In genomic region chr14:8403310-8403709, GRCm38 (mm10) we compare ENCODE assay signal across 21 mouse cellular contexts. TPM values are rescaled to one million over a fixed set of nuclear protein-coding genes. Genes with fewer than 3 reads are reported as not detected.
"Had no signal": no experiment of that assay in that cellular context is flagged by ENCODE, and none has a peak within 500 bp of the region (broad histone marks: within the 10 kb centered on the region; RNA-seq: fewer than 3 reads in every experiment).

No protein-coding gene starts in this region.

- H3K4me2 ChIP-seq: lung, embryonic 15.5 days; midbrain, embryonic 11.5 days; midbrain, embryonic 13.5 days; midbrain, embryonic 15.5 days; neural tube, embryonic 13.5 days; neural tube, embryonic 15.5 days; stomach, embryonic 15.5 days had no signal

- H3K9ac ChIP-seq: liver, postnatal 0 days; lung, embryonic 15.5 days; midbrain, embryonic 13.5 days; midbrain, embryonic 15.5 days; neural tube, embryonic 13.5 days; neural tube, embryonic 15.5 days; stomach, embryonic 15.5 days had no signal

- DNase-seq: liver, postnatal 0 days; lung, adult 2 months; lung, postnatal 14 days; lung, postnatal 36 days; right cerebral cortex, postnatal 14 days; thymus, postnatal 14 days; thymus, postnatal 36 days had no signal

- H3K36me3 ChIP-seq: lung, embryonic 15.5 days; midbrain, embryonic 13.5 days; midbrain, embryonic 15.5 days; neural tube, embryonic 13.5 days; neural tube, embryonic 15.5 days; stomach, embryonic 15.5 days had no signal

- H3K4me3 ChIP-seq: lung, embryonic 15.5 days; megakaryocyte, embryonic 14.5 days; midbrain, embryonic 13.5 days; midbrain, embryonic 15.5 days; myocyte; neural tube, embryonic 13.5 days; neural tube, embryonic 15.5 days; stomach, embryonic 15.5 days had no signal

- ATAC-seq: liver, postnatal 0 days; lung, postnatal 0 days; midbrain, embryonic 13.5 days; midbrain, embryonic 15.5 days had no signal

- H3K27me3 ChIP-seq: lung, embryonic 15.5 days; megakaryocyte, embryonic 14.5 days; midbrain, embryonic 13.5 days; midbrain, embryonic 15.5 days; neural tube, embryonic 13.5 days; neural tube, embryonic 15.5 days; stomach, embryonic 15.5 days had no signal

- H3K9me3 ChIP-seq: lung, embryonic 15.5 days; megakaryocyte, embryonic 14.5 days; midbrain, embryonic 13.5 days; midbrain, embryonic 15.5 days; neural tube, embryonic 13.5 days; neural tube, embryonic 15.5 days; stomach, embryonic 15.5 days had no signal

- H3K4me1 ChIP-seq: lung, embryonic 15.5 days; megakaryocyte, embryonic 14.5 days; midbrain, embryonic 13.5 days; midbrain, embryonic 15.5 days; neural tube, embryonic 13.5 days; neural tube, embryonic 15.5 days; stomach, embryonic 15.5 days had no signal

- H3K27ac ChIP-seq: lung, embryonic 15.5 days; macrophage; midbrain, embryonic 13.5 days; midbrain, embryonic 15.5 days; neural tube, embryonic 13.5 days; neural tube, embryonic 15.5 days; stomach, embryonic 15.5 days; stomach, postnatal 0 days had no signal

RNA-seq across cellular contexts. Expression of gene Oit1, which starts 24.8 kb away (rescaled TPM):
- total RNA-seq: megakaryocyte progenitor cell, adult 5-6 weeks had no signal
- polyA plus RNA-seq: liver, postnatal 0 days; macrophage; midbrain, embryonic 11.5 days; midbrain, embryonic 13.5 days; midbrain, embryonic 15.5 days; myocyte; neural tube, embryonic 11.5 days; neural tube, embryonic 13.5 days; neural tube, embryonic 15.5 days had no signal
